Mouse (Mus musculus) hindbrain, embryonic 13.5 days (tissue): ENCODE measurements around the gene Klk4. TPM values are rescaled to one million over a fixed set of nuclear protein-coding genes. Genes with fewer than 3 reads are reported as not detected.
A peak's percentile ranks its signal among the peaks of the same experiment; 100 is the strongest.

Experiments
- ATAC-seq: fragments of 200-750 bp; cut with Nextera tagmentation; 2 replicates; pipeline ENCODE4 v1.8.0; 2017; ENCODE audit warnings: moderate TSS enrichment; ENCODE audit not compliant: low FRiP score
- H3K27ac ChIP-seq: fragments of 300-500 bp; sonication (generic); 2 replicates; pipeline ENCODE4 v1.5.1; 2015; ENCODE audit warnings: inconsistent platforms, mild to moderate bottlenecking, moderate library complexity
- H3K27me3 ChIP-seq: fragments of 300-500 bp; sonication (generic); 2 replicates; pipeline ENCODE4 v1.6.1; 2015; ENCODE audit warnings: mild to moderate bottlenecking, inconsistent platforms
- H3K36me3 ChIP-seq: fragments of 300-500 bp; sonication (generic); 2 replicates; pipeline ENCODE4 v1.6.1; 2015; ENCODE audit warnings: mild to moderate bottlenecking, inconsistent platforms
- H3K4me1 ChIP-seq: fragments of 300-500 bp; sonication (generic); replicated peaks from 2 replicates; pipeline ENCODE4 v1.6.1; 2015; ENCODE audit warnings: inconsistent platforms
- H3K4me2 ChIP-seq: fragments of 300-500 bp; sonication (generic); 2 replicates; pipeline ENCODE4 v1.6.1; 2015; ENCODE audit warnings: inconsistent platforms, mild to moderate bottlenecking, moderate library complexity
- H3K4me3 ChIP-seq: fragments of 300-500 bp; sonication (generic); 2 replicates; pipeline ENCODE4 v1.5.1; 2015; ENCODE audit warnings: mild to moderate bottlenecking, inconsistent platforms
- H3K9ac ChIP-seq: fragments of 300-500 bp; sonication (generic); 2 replicates; pipeline ENCODE4 v1.6.1; 2015; ENCODE audit warnings: mild to moderate bottlenecking, inconsistent platforms
- H3K9me3 ChIP-seq: fragments of 300-500 bp; sonication (generic); 2 replicates; pipeline ENCODE4 v1.6.1; 2016; ENCODE audit warnings: inconsistent platforms
- WGBS: fragments of 180-500 bp; shearing (Covaris S2); methylation state at CpG from one replicate; pipeline ENCODE4 v1.1.7; 2015; 5-methylcytosine and 5-hydroxymethylcytosine counted together
- polyA plus RNA-seq: library from polyadenylated mRNA; unstranded; fragments of >200 nt; fragmentation: Nextera tagmentation; extraction: Ambion mirVana; gene quantifications from 2 replicates; pipeline ENCODE4 v1.2.1, GENCODE M21; 2015

The Klk4 gene
- 0.98 and 1.5 TPM in 2 replicates for polyA plus RNA-seq

GRCm38 (mm10) chr7:43880912-43881311, at the start of gene Klk4:
Gene Klk4 (plus strand): TSS chr7:43881160.
- Histone ChIP-seq H3K4me3 (no peak within 1 kb of the TSS), H3K9me3 (no peaks in the 10 kb centered on the region), H3K4me2 (no peak within 1 kb of the TSS), H3K27me3 (peaks cover 11% of the 10 kb centered on the region; the same call in 1 of the 2 replicates), H3K9ac (no peak within 1 kb of the TSS), H3K36me3 (no peaks in the 10 kb centered on the region), H3K4me1 (peaks cover 3% of the 10 kb centered on the region), H3K27ac (no peak within 1 kb of the TSS)
- no peak for ATAC-seq
- WGBS: 10% methylated on average over 3 of the region's 3 CpGs

DNA sequence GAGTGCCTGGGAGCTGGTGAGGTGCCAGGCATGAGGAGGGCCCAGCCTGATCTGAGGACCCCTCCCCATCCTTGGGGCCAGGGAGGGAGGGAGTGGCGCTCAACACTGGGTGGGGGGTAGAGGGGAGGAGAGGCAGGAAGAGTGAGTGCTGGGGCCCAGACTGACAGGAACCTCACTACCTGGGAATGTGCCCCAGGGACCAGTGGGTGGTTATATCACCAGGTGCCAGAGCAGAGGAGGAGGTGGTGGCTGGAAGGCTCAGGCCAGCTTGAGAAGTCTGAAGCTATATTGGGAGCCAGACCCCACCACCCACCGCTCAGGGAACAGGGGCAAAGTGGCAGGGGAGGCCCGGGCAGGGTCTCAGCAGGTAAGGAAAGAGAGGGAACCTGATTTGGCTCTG, 39.3 kb upstream of the Klk4 start, which contains the start of gene Klk5:
Gene Klk5 (plus strand): TSS at position 271 of the 400 bp plus-strand sequence.
- Histone ChIP-seq H3K4me1 (no peaks in the 10 kb centered on the region), H3K27me3 (no peaks in the 10 kb centered on the region), H3K9me3 (no peaks in the 10 kb centered on the region), H3K9ac (no peak within 1 kb of the TSS), H3K4me2 (no peak within 1 kb of the TSS), H3K4me3 (no peak within 1 kb of the TSS), H3K36me3 (no peaks in the 10 kb centered on the region), H3K27ac (no peak within 1 kb of the TSS)
- no peak for ATAC-seq
- 65% methylated on average over 3 of the region's 3 CpGs for WGBS

DNA sequence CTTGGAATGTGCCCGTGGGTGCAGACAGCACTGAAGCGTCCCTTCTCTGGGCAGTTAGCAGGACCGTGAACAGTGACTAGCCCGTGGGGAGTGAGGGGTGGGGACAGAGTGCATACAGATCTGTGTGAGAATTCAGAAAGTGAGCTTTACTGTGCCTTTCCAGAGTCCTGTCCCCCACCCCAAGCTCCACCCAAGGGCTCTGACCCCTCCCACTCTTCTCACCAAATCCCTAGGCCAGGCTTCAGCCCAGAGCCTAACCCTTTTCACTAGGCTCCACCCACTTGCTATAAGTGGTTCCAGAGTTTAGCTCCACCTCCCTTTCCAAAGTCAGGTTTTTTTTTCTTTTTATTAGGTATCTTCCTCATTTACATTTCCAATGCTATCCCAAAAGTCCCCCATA, 37.2 kb upstream of the Klk4 start:
- ATAC-seq: no peak
- Histone ChIP-seq H3K9ac (no peak overlapping the region), H3K4me3 (no peak overlapping the region), H3K27ac (no peak overlapping the region), H3K4me1 (no peaks in the 10 kb centered on the region), H3K27me3 (no peaks in the 10 kb centered on the region), H3K36me3 (no peaks in the 10 kb centered on the region), H3K9me3 (no peaks in the 10 kb centered on the region), H3K4me2 (no peak overlapping the region)
- 82% methylated on average over 4 of the region's 4 CpGs for WGBS

DNA sequence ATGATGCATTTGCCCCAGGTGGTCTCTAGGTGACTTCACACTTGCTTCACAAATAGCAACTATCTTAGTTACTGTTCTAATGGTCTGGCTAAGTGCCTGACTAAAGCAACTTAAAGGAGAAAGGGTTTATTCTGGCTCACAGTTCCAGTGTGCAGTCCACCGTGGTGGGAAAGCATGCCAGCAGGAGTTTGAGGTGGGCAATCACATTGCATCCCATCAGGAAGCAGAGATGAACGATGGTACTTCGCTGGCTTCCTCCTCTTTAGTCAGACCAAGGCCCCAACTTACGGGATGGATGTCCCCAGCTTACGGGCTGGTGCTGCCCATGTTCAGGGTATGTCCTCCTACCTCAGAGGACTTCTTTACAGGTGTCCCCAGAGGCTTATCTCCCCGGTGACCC, 29.3 kb upstream of the Klk4 start:
- H3K4me3 ChIP-seq: no peak overlapping the region
- no peak overlapping the region for H3K4me2 ChIP-seq
- WGBS: 90% methylated on average over 6 of the region's 6 CpGs
- no peak for ATAC-seq
- H3K27me3 ChIP-seq: no peaks in the 10 kb centered on the region
- H3K27ac ChIP-seq: no peak overlapping the region
- no peak overlapping the region for H3K9ac ChIP-seq
- no peaks in the 10 kb centered on the region for H3K36me3 ChIP-seq
- no peaks in the 10 kb centered on the region for H3K4me1 ChIP-seq
- H3K9me3 ChIP-seq: no peaks in the 10 kb centered on the region

- ATAC-seq: no peak
- 87% methylated on average over 9 of the region's 9 CpGs for WGBS
Observed at GRCm38 (mm10) chr7:43854642-43855380, 26.1 kb upstream of the Klk4 start.

DNA sequence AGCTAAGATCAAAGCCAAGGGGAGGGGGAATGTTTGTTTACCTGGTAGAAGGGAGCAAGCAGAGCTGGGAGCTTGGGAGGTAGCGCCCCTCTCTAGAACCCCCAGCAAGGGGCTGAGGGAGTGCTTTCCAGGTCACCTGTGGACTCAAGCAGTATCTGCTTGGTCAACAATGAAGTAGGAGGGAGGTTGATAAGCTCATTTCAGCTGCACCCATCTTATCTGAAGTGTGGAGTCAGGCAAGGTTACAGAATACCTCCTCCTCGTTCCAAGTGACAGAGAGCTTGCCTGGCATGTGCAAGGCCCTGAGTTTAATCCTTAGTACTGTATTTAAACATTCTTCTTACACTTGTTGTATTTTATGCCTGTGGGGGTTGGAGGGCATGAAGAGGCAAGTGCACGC, 25.3 kb upstream of the Klk4 start:
- Histone ChIP-seq H3K9ac (no peak overlapping the region), H3K4me1 (no peaks in the 10 kb centered on the region), H3K4me2 (no peak overlapping the region), H3K9me3 (no peaks in the 10 kb centered on the region), H3K27ac (no peak overlapping the region), H3K4me3 (no peak overlapping the region), H3K27me3 (no peaks in the 10 kb centered on the region), H3K36me3 (no peaks in the 10 kb centered on the region)
- 75% methylated on average over 3 of the region's 3 CpGs for WGBS
- no peak for ATAC-seq

More at GRCm38 (mm10) chr7:43854642-43855380, 26.1 kb upstream of the Klk4 start:
- Histone ChIP-seq H3K4me3 (no peak overlapping the region), H3K9me3 (no peaks in the 10 kb centered on the region), H3K27ac (no peak overlapping the region), H3K4me2 (no peak overlapping the region), H3K9ac (no peak overlapping the region), H3K36me3 (no peaks in the 10 kb centered on the region), H3K4me1 (no peaks in the 10 kb centered on the region), H3K27me3 (no peaks in the 10 kb centered on the region)

- ATAC-seq: no peak
- Histone ChIP-seq H3K9me3 (no peaks in the 10 kb centered on the region), H3K4me3 (no peak overlapping the region), H3K9ac (no peak overlapping the region), H3K4me2 (no peak overlapping the region), H3K4me1 (no peaks in the 10 kb centered on the region), H3K36me3 (no peaks in the 10 kb centered on the region), H3K27ac (no peak overlapping the region), H3K27me3 (no peaks in the 10 kb centered on the region)
- 87% methylated on average over 7 of the region's 7 CpGs for WGBS
Observed at GRCm38 (mm10) chr7:43856307-43856706, 24.7 kb upstream of the Klk4 start.

- Histone ChIP-seq H3K4me2 (no peak overlapping the region), H3K36me3 (no peaks in the 10 kb centered on the region), H3K9ac (no peak overlapping the region), H3K4me1 (no peaks in the 10 kb centered on the region), H3K4me3 (no peak overlapping the region), H3K9me3 (no peaks in the 10 kb centered on the region), H3K27ac (no peak overlapping the region), H3K27me3 (no peaks in the 10 kb centered on the region)
- ATAC-seq: no peak
- 92% methylated on average over 12 of the region's 12 CpGs for WGBS
Observed at GRCm38 (mm10) chr7:43857501-43857900, 23.5 kb upstream of the Klk4 start.

DNA sequence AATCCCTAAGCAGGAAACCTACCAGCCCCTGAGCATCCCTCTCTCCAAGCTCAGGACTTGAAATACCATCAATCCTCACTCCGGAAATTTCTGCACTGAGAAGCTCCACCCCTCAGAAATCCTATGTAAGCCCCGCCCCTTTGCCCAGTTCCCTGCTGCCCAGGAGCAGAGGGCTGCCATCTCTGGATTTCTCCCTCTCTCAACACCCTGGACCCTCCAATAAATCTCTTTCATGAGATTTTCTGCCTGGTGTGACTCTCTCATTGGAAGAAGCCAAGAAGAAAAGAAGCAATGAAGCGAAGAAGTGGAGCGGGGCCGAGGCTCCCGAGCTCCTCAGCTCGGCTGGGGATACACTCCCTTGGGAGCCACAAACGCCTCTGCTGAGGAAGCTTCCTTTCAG, 20.5 kb upstream of the Klk4 start:
- no peak for ATAC-seq

DNA sequence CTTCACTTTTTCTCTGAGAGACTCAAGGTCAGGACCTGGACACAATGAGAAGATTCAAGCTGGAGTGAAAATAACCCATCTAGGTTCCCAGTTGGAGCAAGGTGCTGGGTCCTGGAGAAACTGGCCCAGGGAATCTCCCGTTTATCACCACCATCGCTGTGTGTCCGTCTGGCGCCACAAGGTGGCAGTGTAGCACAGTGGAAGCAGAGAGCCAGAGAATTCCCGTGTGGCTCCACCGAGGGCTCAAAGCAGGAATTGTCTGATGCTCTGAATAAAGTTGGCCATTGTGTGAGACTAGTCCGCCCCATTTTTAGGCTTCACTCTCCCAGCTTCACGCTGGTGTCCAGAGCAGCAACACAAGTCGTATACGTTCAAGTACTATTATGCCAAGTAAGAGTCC, 7.7 kb upstream of the Klk4 start:
- no peaks in the 10 kb centered on the region for H3K9me3 ChIP-seq
- no peak overlapping the region for H3K4me3 ChIP-seq
- no peak overlapping the region for H3K9ac ChIP-seq
- H3K36me3 ChIP-seq: no peaks in the 10 kb centered on the region
- H3K4me1 ChIP-seq: no peaks in the 10 kb centered on the region
- no peaks in the 10 kb centered on the region for H3K27me3 ChIP-seq
- 5% methylated on average over 10 of the region's 10 CpGs for WGBS
- H3K4me2 ChIP-seq: no peak overlapping the region
- no peak overlapping the region for H3K27ac ChIP-seq
- peak; percentile 59; the same call in 1 of the 2 replicates for ATAC-seq

More for the DNA sequence above, 20.5 kb upstream of the Klk4 start:
- no peak overlapping the region for H3K4me3 ChIP-seq
- H3K27ac ChIP-seq: no peak overlapping the region
- WGBS: 38% methylated on average over 8 of the region's 8 CpGs
- no peaks in the 10 kb centered on the region for H3K36me3 ChIP-seq
- no peak overlapping the region for H3K9ac ChIP-seq
- no peaks in the 10 kb centered on the region for H3K4me1 ChIP-seq
- no peaks in the 10 kb centered on the region for H3K27me3 ChIP-seq
- no peak overlapping the region for H3K4me2 ChIP-seq
- no peaks in the 10 kb centered on the region for H3K9me3 ChIP-seq

GRCm38 (mm10) chr7:43873674-43874073, 7.3 kb upstream of the Klk4 start:
- H3K36me3 ChIP-seq: no peaks in the 10 kb centered on the region
- no peaks in the 10 kb centered on the region for H3K4me1 ChIP-seq
- ATAC-seq: no peak
- H3K27me3 ChIP-seq: no peaks in the 10 kb centered on the region
- 70% methylated on average over 3 of the region's 3 CpGs for WGBS
- H3K4me3 ChIP-seq: no peak overlapping the region
- H3K9me3 ChIP-seq: no peaks in the 10 kb centered on the region
- no peak overlapping the region for H3K27ac ChIP-seq
- H3K4me2 ChIP-seq: no peak overlapping the region
- H3K9ac ChIP-seq: no peak overlapping the region

DNA sequence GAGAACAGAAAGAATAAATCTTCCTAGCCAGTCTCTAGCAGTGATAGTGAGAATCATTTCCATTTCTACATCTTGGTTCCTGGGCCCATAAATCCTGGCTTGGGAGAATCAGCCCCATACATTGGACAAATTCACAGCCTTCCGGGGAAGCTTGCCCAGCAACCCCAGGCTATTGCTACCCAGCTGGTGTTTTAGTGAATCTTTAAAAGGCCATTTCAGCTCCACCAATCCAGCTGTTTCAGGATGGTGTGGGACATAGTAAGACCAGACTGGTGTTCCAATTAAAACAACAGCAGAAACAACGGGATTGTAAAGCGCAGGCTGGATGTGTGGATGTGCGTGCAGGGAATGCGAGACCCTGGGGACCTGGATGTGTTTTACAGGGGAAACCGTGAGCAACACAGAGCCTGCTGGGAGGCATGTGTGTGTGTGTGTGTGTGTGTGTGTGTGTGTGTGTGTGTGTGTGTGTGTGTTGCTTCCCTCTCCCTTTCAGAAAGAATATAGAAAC, 6.0 kb upstream of the Klk4 start:
- no peak overlapping the region for H3K4me2 ChIP-seq

GRCm38 (mm10) chr7:43876444-43876843, 4.5 kb upstream of the Klk4 start:
- Histone ChIP-seq H3K4me2 (no peak overlapping the region), H3K36me3 (no peaks in the 10 kb centered on the region), H3K4me3 (no peak overlapping the region), H3K4me1 (no peaks in the 10 kb centered on the region), H3K9me3 (no peaks in the 10 kb centered on the region), H3K27ac (no peak overlapping the region), H3K27me3 (no peaks in the 10 kb centered on the region), H3K9ac (no peak overlapping the region)
- WGBS: 77% methylated on average over 4 of the region's 4 CpGs
- no peak for ATAC-seq

More for the DNA sequence above, 6.0 kb upstream of the Klk4 start:
- Histone ChIP-seq H3K9ac (no peak overlapping the region), H3K4me3 (no peak overlapping the region), H3K27ac (no peak overlapping the region), H3K4me1 (no peaks in the 10 kb centered on the region), H3K27me3 (no peaks in the 10 kb centered on the region), H3K9me3 (no peaks in the 10 kb centered on the region), H3K36me3 (no peaks in the 10 kb centered on the region)
- 70% methylated on average over 6 of the region's 6 CpGs for WGBS
- no peak for ATAC-seq
